Mouse (Mus musculus) liver, embryonic 14.5 days (tissue): Measurements from ENCODE around the gene Tex44.

Experiments
- CTCF ChIP-seq: IDR thresholded peaks from 2 replicates; pipeline ENCODE4 v1.5.1; 2016; ENCODE audit warnings: antibody characterized with exemption, low read depth, control low read depth
- EP300 ChIP-seq: IDR thresholded peaks from 2 replicates; pipeline ENCODE4 v1.6.1; 2016; ENCODE audit warnings: antibody characterized with exemption, low read depth

DNA sequence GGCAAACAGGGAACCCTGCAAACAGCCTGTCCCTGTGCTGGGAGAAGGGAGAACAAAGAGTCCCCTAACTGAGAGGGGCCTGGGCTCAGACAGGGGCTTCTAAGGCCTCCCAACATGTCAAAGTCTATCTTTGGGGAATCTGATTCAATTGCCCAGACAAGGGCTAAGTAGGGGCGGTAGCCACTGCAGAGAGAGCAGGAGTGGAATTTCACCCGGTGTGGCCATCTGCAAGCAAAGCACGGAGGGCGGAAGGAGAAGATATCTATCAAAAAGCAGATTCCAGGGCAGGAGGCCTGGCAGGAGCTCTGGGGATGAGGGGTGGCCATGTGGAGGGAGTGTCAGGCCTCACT lies 38.7 kb downstream of the Tex44 start:
- no peak for TF ChIP-seq CTCF
- no peak for TF ChIP-seq EP300
